Mouse (Mus musculus): ENCODE measurements around the gene Hp.

DNA sequence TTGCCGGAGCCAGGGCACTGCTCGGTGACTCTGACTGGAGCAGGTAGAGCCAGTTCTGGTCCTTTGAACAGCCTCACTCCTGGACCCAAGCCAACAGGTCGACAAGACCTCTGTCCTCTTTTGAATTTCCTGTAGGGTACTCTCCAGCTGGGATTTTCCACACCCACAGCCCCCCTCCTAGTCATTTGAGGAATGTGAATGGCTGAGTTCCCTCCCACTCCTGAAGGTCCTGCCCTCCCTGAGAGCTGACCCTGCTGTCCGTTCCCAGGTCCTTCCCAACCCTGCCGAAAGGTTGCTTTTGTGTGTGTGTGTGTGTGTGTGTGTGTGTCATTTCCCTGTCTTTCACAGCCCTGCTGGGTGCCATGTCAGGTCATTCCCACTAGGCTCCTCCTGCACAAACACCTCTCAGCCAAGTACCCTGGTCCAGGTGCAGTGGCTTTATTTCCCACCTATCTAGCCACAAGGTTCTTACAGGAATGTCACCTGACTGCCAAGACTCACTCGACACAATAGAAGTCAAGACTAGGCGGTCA lies 8.1 kb upstream of the Hp start:
- no peak for TF ChIP-seq CTCF (IDR thresholded peaks at IDR 0.05; ENCODE audit: control insufficient read depth, insufficient read depth, low read length)
- TF ChIP-seq POLR2A (IDR thresholded peaks at IDR 0.05; ENCODE audit: borderline replicate concordance, control insufficient read depth, low read depth, low read length) = no peak

Data from bone marrow, adult 2 months (tissue).